Mouse (Mus musculus): ENCODE measurements around the gene Celsr2.

DNA sequence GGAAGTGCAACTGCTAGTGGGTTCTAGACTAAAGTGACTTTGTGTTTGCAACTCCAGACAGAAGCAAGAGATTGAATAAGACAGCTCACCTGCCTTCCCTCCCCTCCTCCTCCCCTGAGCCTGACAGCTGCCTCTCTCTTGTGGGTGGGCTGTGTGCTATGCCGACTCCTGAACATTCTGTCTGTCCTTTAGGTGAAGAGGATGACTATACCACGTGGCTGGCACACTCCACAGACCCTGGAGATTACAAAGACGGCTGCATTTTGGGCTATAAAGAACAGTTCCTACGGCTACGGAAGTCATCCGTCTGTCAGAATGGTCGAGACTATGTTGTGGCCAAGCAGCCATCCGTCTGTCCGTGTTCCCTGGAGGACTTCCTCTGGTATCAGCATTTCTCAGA is 67.0 kb downstream of the Celsr2 start:
- no peak for TF ChIP-seq CTCF (IDR thresholded peaks at IDR 0.05; ENCODE audit: low read depth)
- no peak for TF ChIP-seq EP300 (IDR thresholded peaks at IDR 0.05; ENCODE audit: low read depth)

Measured in liver, postnatal 0 days (tissue).